In the genomic region with DNA sequence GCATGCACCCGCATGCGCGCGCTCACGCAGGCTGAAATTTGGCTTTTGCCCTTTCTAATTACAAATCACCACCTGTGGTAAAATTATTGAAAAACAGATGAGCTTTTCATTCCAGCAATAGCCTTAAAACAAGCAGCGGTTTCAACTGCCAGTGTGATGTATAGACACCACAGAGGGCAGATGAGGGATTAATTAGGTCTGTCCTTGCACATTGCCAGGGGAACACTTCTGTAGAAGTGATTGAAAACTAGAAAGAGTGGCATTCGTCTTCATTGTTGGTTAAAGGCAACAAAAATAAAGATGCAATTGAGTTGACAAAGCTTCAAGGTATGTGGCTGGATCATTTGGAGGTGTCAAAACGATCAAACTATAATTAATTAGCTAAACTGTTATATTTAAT, we compare ENCODE assay signal across 17 mouse cellular contexts.
A peak's percentile ranks its signal among the peaks of the same experiment; 100 is the strongest.
DNase-seq lines count a peak whose midpoint lies in the region; ATAC-seq lines count a peak whose summit lies in the region.
"Had no signal": no experiment of that assay in that cellular context is flagged by ENCODE, and none has a peak within 500 bp of the region (broad histone marks: within the 10 kb centered on the region; RNA-seq: fewer than 3 reads in every experiment).

No protein-coding gene starts in this region.

- H3K36me3 ChIP-seq in forebrain, embryonic 12.5 days (replicated peaks), result no peaks in the 10 kb centered on the region
- H3K36me3 ChIP-seq in forebrain, embryonic 15.5 days, result no peaks in the 10 kb centered on the region
- H3K36me3 ChIP-seq in midbrain, embryonic 16.5 days (ENCODE audit: control insufficient read depth, insufficient read depth, low read length), result no peaks in the 10 kb centered on the region
- H3K36me3 ChIP-seq in midbrain, embryonic 13.5 days, result no peaks in the 10 kb centered on the region
- no peaks in the 10 kb centered on the region for H3K36me3 ChIP-seq in hindbrain, embryonic 16.5 days (ENCODE audit: control insufficient read depth, insufficient read depth, low read length)
- no peaks in the 10 kb centered on the region for H3K36me3 ChIP-seq in neural tube, embryonic 15.5 days
- H3K36me3 ChIP-seq: limb, embryonic 15.5 days; stomach, embryonic 15.5 days had no signal

- DNase-seq in gastrocnemius, adult 18-20 months (ENCODE audit: low spot score), result no peak
- DNase-seq: cerebellum, adult 18-20 months; heart, adult 18-20 months; lung, adult 2 months; thymus, postnatal 14 days had no signal

- H3K4me1 ChIP-seq in forebrain, embryonic 12.5 days, result peaks cover 3% of the 10 kb centered on the region; the same call in 1 of the 2 replicates
- H3K4me1 ChIP-seq in forebrain, embryonic 15.5 days, result no peaks in the 10 kb centered on the region
- peaks cover 4% of the 10 kb centered on the region; the same call in 1 of the 2 replicates for H3K4me1 ChIP-seq in midbrain, embryonic 16.5 days (ENCODE audit: control insufficient read depth, insufficient read depth, low read length)
- H3K4me1 ChIP-seq in midbrain, embryonic 13.5 days (replicated peaks), result no peaks in the 10 kb centered on the region
- H3K4me1 ChIP-seq in hindbrain, embryonic 16.5 days (ENCODE audit: control insufficient read depth, insufficient read depth, low read depth, low read length), result no peaks in the 10 kb centered on the region
- H3K4me1 ChIP-seq in neural tube, embryonic 15.5 days, result no peaks in the 10 kb centered on the region
- H3K4me1 ChIP-seq: limb, embryonic 15.5 days; stomach, embryonic 15.5 days had no signal

- no peaks in the 10 kb centered on the region for H3K27me3 ChIP-seq in forebrain, embryonic 12.5 days
- no peaks in the 10 kb centered on the region for H3K27me3 ChIP-seq in forebrain, embryonic 15.5 days
- no peaks in the 10 kb centered on the region for H3K27me3 ChIP-seq in midbrain, embryonic 16.5 days (ENCODE audit: control insufficient read depth, insufficient read depth, low read depth, low read length)
- no peaks in the 10 kb centered on the region for H3K27me3 ChIP-seq in midbrain, embryonic 13.5 days
- H3K27me3 ChIP-seq in hindbrain, embryonic 16.5 days (replicated peaks; ENCODE audit: control insufficient read depth, insufficient read depth, low read length), result no peaks in the 10 kb centered on the region
- H3K27me3 ChIP-seq in neural tube, embryonic 15.5 days (replicated peaks), result no peaks in the 10 kb centered on the region
- H3K27me3 ChIP-seq: limb, embryonic 15.5 days; stomach, embryonic 15.5 days had no signal

- H3K27ac ChIP-seq in forebrain, embryonic 12.5 days, result no peak overlapping the region
- no peak overlapping the region for H3K27ac ChIP-seq in forebrain, embryonic 15.5 days (replicated peaks)
- no peak overlapping the region for H3K27ac ChIP-seq in midbrain, embryonic 16.5 days (ENCODE audit: low read length)
- H3K27ac ChIP-seq in midbrain, embryonic 13.5 days, result no peak overlapping the region
- no peak overlapping the region for H3K27ac ChIP-seq in hindbrain, embryonic 16.5 days (ENCODE audit: low read depth, low read length)
- no peak overlapping the region for H3K27ac ChIP-seq in neural tube, embryonic 15.5 days (replicated peaks)
- H3K27ac ChIP-seq: limb, embryonic 15.5 days; macrophage; stomach, embryonic 15.5 days had no signal

- H3K9me3 ChIP-seq in forebrain, embryonic 12.5 days, result no peaks in the 10 kb centered on the region
- no peaks in the 10 kb centered on the region for H3K9me3 ChIP-seq in forebrain, embryonic 15.5 days
- no peaks in the 10 kb centered on the region for H3K9me3 ChIP-seq in midbrain, embryonic 16.5 days (replicated peaks; ENCODE audit: control insufficient read depth, low read length, poor library complexity, severe bottlenecking)
- no peaks in the 10 kb centered on the region for H3K9me3 ChIP-seq in midbrain, embryonic 13.5 days
- H3K9me3 ChIP-seq in hindbrain, embryonic 16.5 days (ENCODE audit: control insufficient read depth, low read length), result no peaks in the 10 kb centered on the region
- no peaks in the 10 kb centered on the region for H3K9me3 ChIP-seq in neural tube, embryonic 15.5 days (replicated peaks)
- H3K9me3 ChIP-seq: limb, embryonic 15.5 days; stomach, embryonic 15.5 days had no signal

- H3K9ac ChIP-seq in forebrain, embryonic 12.5 days, result no peak overlapping the region
- no peak overlapping the region for H3K9ac ChIP-seq in forebrain, embryonic 15.5 days (replicated peaks)
- no peak overlapping the region for H3K9ac ChIP-seq in midbrain, embryonic 16.5 days (ENCODE audit: low read depth, low read length)
- H3K9ac ChIP-seq in midbrain, embryonic 13.5 days (replicated peaks), result no peak overlapping the region
- no peak overlapping the region for H3K9ac ChIP-seq in hindbrain, embryonic 16.5 days (ENCODE audit: low read depth, low read length)
- no peak overlapping the region for H3K9ac ChIP-seq in neural tube, embryonic 15.5 days (replicated peaks)
- H3K9ac ChIP-seq: limb, embryonic 15.5 days; stomach, embryonic 15.5 days had no signal

- no peak for ATAC-seq in forebrain, embryonic 12.5 days (ENCODE audit: low FRiP score)
- no peak for ATAC-seq in forebrain, embryonic 15.5 days (replicated peaks)
- ATAC-seq in midbrain, embryonic 16.5 days, result 0 out of 2 replicates have a peak, but pooled peaks have one; percentile 42
- no peak for ATAC-seq in midbrain, embryonic 13.5 days
- peak; percentile 70 for ATAC-seq in hindbrain, embryonic 16.5 days
- ATAC-seq in neural tube, embryonic 15.5 days (ENCODE audit: low FRiP score), result no peak
- ATAC-seq in erythroid progenitor cell, adult 5-6 weeks (replicated peaks; ENCODE audit: low FRiP score, poor library complexity, severe bottlenecking), result no peak
- ATAC-seq: intestine, embryonic 16.5 days had no signal

- H3K4me3 ChIP-seq in forebrain, embryonic 12.5 days (replicated peaks), result no peak overlapping the region
- H3K4me3 ChIP-seq in forebrain, embryonic 15.5 days, result no peak overlapping the region
- peak overlapping the region; percentile 6; the same call in 1 of the 2 replicates for H3K4me3 ChIP-seq in midbrain, embryonic 16.5 days (ENCODE audit: low read depth, low read length)
- H3K4me3 ChIP-seq in midbrain, embryonic 13.5 days (replicated peaks), result no peak overlapping the region; the same call in 1 of the 2 replicates
- H3K4me3 ChIP-seq in hindbrain, embryonic 16.5 days (ENCODE audit: low read length), result peak overlapping the region; percentile 1; the same call in 1 of the 2 replicates
- H3K4me3 ChIP-seq in neural tube, embryonic 15.5 days (replicated peaks), result 0 out of 2 replicates have a peak overlapping the region, but pooled peaks have one; percentile 5
- H3K4me3 ChIP-seq: limb, embryonic 15.5 days; myocyte; stomach, embryonic 15.5 days had no signal

- H3K4me2 ChIP-seq in forebrain, embryonic 12.5 days, result peak overlapping the region; percentile 19; the same call in 1 of the 2 replicates
- no peak overlapping the region; the same call in 1 of the 2 replicates for H3K4me2 ChIP-seq in forebrain, embryonic 15.5 days (replicated peaks)
- peak overlapping the region; percentile 37 for H3K4me2 ChIP-seq in midbrain, embryonic 16.5 days (ENCODE audit: low read length)
- H3K4me2 ChIP-seq in midbrain, embryonic 13.5 days (replicated peaks), result no peak overlapping the region; the same call in 1 of the 2 replicates
- peak overlapping the region; percentile 43 for H3K4me2 ChIP-seq in hindbrain, embryonic 16.5 days (ENCODE audit: low read length)
- peak overlapping the region; percentile 43 for H3K4me2 ChIP-seq in neural tube, embryonic 15.5 days
- H3K4me2 ChIP-seq: limb, embryonic 15.5 days; stomach, embryonic 15.5 days had no signal

- WGBS in forebrain, embryonic 12.5 days, result 46% methylated on average over 8 of the region's 8 CpGs
- 42% methylated on average over 8 of the region's 8 CpGs for WGBS in forebrain, embryonic 15.5 days
- 43% methylated on average over 8 of the region's 8 CpGs for WGBS in midbrain, embryonic 16.5 days
- 48% methylated on average over 8 of the region's 8 CpGs for WGBS in midbrain, embryonic 13.5 days
- WGBS in hindbrain, embryonic 16.5 days, result 31% methylated on average over 8 of the region's 8 CpGs
- WGBS in neural tube, embryonic 15.5 days, result 29% methylated on average over 8 of the region's 8 CpGs

Comparison
In these comparisons a context has a peak if more than half of its experiments do, and no peak if none do; other contexts are left out.
1. ATAC-seq: peak in midbrain, embryonic 16.5 days (single experiment) and hindbrain, embryonic 16.5 days (single experiment); none in forebrain, embryonic 12.5 days (single experiment), forebrain, embryonic 15.5 days (single experiment), midbrain, embryonic 13.5 days (single experiment), neural tube, embryonic 15.5 days (single experiment) and erythroid progenitor cell, adult 5-6 weeks (single experiment).
2. H3K4me2 ChIP-seq: peak in forebrain, embryonic 12.5 days (single experiment), midbrain, embryonic 16.5 days (single experiment), hindbrain, embryonic 16.5 days (single experiment) and neural tube, embryonic 15.5 days (single experiment); none in forebrain, embryonic 15.5 days (single experiment) and midbrain, embryonic 13.5 days (single experiment).
3. H3K4me3 ChIP-seq: peak in midbrain, embryonic 16.5 days (single experiment), hindbrain, embryonic 16.5 days (single experiment) and neural tube, embryonic 15.5 days (single experiment); none in forebrain, embryonic 12.5 days (single experiment), forebrain, embryonic 15.5 days (single experiment) and midbrain, embryonic 13.5 days (single experiment).